In the genomic region with DNA sequence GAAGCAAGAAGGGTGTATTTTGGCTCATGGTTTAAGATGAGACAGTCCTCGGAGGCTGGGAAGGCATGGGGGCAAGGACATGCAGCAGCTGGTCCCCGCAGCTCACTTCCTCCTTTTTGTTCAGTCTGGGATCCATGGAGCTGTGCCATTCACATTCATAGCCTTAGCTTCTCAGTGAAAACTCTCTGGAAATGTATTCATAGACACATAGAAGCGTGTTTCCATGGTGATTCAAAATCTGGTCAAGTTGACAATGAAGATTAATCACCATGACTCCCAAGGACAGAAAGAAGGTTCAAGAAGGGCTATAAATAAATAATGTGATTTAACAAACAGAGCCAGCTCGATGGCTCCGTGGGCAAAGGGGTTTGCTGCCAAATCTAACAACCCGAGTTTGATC, we compare ENCODE assay signal across 27 mouse cellular contexts. TPM values are rescaled to one million over a fixed set of nuclear protein-coding genes. Genes with fewer than 3 reads are reported as not detected.
DNase-seq lines count a peak whose midpoint lies in the region; ATAC-seq and TF ChIP-seq lines count a peak whose summit lies in the region.
"Had no signal": no experiment of that assay in that cellular context is flagged by ENCODE, and none has a peak within 500 bp of the region (broad histone marks: within the 10 kb centered on the region; RNA-seq: fewer than 3 reads in every experiment).

No protein-coding gene starts in this region.

- TF ChIP-seq CTCF in brain, embryonic 14.5 days (IDR thresholded peaks at IDR 0.05; ENCODE audit: borderline replicate concordance, extremely low read depth, insufficient read depth, insufficient read length) = no peak

- peaks cover 13% of the 10 kb centered on the region for H3K4me1 ChIP-seq in forebrain, embryonic 14.5 days (ENCODE audit: control insufficient read depth, insufficient read depth, low read length)
- H3K4me1 ChIP-seq in forebrain, embryonic 13.5 days = peaks cover 16% of the 10 kb centered on the region
- peaks cover 14% of the 10 kb centered on the region for H3K4me1 ChIP-seq in midbrain, embryonic 11.5 days (ENCODE audit: control insufficient read depth, insufficient read depth, low read length)
- peaks cover 16% of the 10 kb centered on the region for H3K4me1 ChIP-seq in midbrain, embryonic 16.5 days (ENCODE audit: control insufficient read depth, insufficient read depth, low read length)

- H3K27me3 ChIP-seq in forebrain, embryonic 14.5 days (replicated peaks; ENCODE audit: control insufficient read depth, insufficient read depth, low read length) = 0 out of 2 replicates have a peak, but pooled peaks cover 4% of the 10 kb centered on the region
- H3K27me3 ChIP-seq in forebrain, embryonic 13.5 days = peaks cover 9% of the 10 kb centered on the region; the same call in 1 of the 2 replicates
- peaks cover 9% of the 10 kb centered on the region; the same call in 1 of the 2 replicates for H3K27me3 ChIP-seq in midbrain, embryonic 11.5 days (ENCODE audit: control insufficient read depth, insufficient read depth, low read length)
- no peaks in the 10 kb centered on the region for H3K27me3 ChIP-seq in midbrain, embryonic 16.5 days (ENCODE audit: control insufficient read depth, insufficient read depth, low read depth, low read length)

- no peak overlapping the region for H3K4me2 ChIP-seq in forebrain, embryonic 14.5 days (ENCODE audit: low read length)
- no peak overlapping the region for H3K4me2 ChIP-seq in forebrain, embryonic 13.5 days
- no peak overlapping the region for H3K4me2 ChIP-seq in midbrain, embryonic 11.5 days
- no peak overlapping the region for H3K4me2 ChIP-seq in midbrain, embryonic 16.5 days (ENCODE audit: low read length)
- H3K4me2 ChIP-seq: embryonic facial prominence, embryonic 15.5 days; hindbrain, embryonic 13.5 days; intestine, embryonic 15.5 days had no signal

- no peak overlapping the region for H3K9ac ChIP-seq in forebrain, embryonic 14.5 days (ENCODE audit: low read length)
- no peak overlapping the region for H3K9ac ChIP-seq in forebrain, embryonic 13.5 days
- H3K9ac ChIP-seq in midbrain, embryonic 11.5 days (ENCODE audit: low read length) = no peak overlapping the region
- H3K9ac ChIP-seq in midbrain, embryonic 16.5 days (ENCODE audit: low read depth, low read length) = no peak overlapping the region
- H3K9ac ChIP-seq: embryonic facial prominence, embryonic 15.5 days; hindbrain, embryonic 13.5 days; intestine, embryonic 15.5 days had no signal

- no peaks in the 10 kb centered on the region for H3K9me3 ChIP-seq in forebrain, embryonic 14.5 days (replicated peaks; ENCODE audit: control insufficient read depth, low read length)
- H3K9me3 ChIP-seq in forebrain, embryonic 13.5 days (replicated peaks) = no peaks in the 10 kb centered on the region
- no peaks in the 10 kb centered on the region for H3K9me3 ChIP-seq in midbrain, embryonic 11.5 days (ENCODE audit: control insufficient read depth, low read length)
- H3K9me3 ChIP-seq in midbrain, embryonic 16.5 days (replicated peaks; ENCODE audit: control insufficient read depth, low read length, poor library complexity, severe bottlenecking) = no peaks in the 10 kb centered on the region
- H3K9me3 ChIP-seq: embryonic facial prominence, embryonic 15.5 days; forebrain, embryonic 10.5 days; heart, embryonic 10.5 days; hindbrain, embryonic 13.5 days; intestine, embryonic 15.5 days had no signal

- ATAC-seq in forebrain, embryonic 14.5 days = no peak
- no peak for ATAC-seq in forebrain, embryonic 13.5 days
- ATAC-seq in midbrain, embryonic 11.5 days (ENCODE audit: low FRiP score) = peak; percentile 16; the same call in 1 of the 2 replicates
- no peak for ATAC-seq in midbrain, embryonic 16.5 days
- ATAC-seq: CD4-positive, CD25-positive, alpha-beta regulatory T cell, adult 4 months; intestine, embryonic 15.5 days had no signal

- TF ChIP-seq POLR2A in brain, embryonic 14.5 days (IDR thresholded peaks at IDR 0.05; ENCODE audit: borderline replicate concordance, extremely low read depth, insufficient read depth, insufficient read length, poor library complexity, severe bottlenecking) = no peak

- H3K27ac ChIP-seq in forebrain, embryonic 14.5 days (ENCODE audit: low read depth, low read length) = no peak overlapping the region
- no peak overlapping the region for H3K27ac ChIP-seq in forebrain, embryonic 13.5 days
- H3K27ac ChIP-seq in midbrain, embryonic 11.5 days (ENCODE audit: low read depth, low read length) = no peak overlapping the region
- no peak overlapping the region for H3K27ac ChIP-seq in midbrain, embryonic 16.5 days (ENCODE audit: low read length)
- H3K27ac ChIP-seq: embryonic facial prominence, embryonic 15.5 days; forebrain, embryonic 10.5 days; heart, embryonic 10.5 days; hindbrain, embryonic 13.5 days; intestine, embryonic 15.5 days had no signal

- no peak overlapping the region for H3K4me3 ChIP-seq in forebrain, embryonic 14.5 days (ENCODE audit: low read depth, low read length)
- no peak overlapping the region for H3K4me3 ChIP-seq in forebrain, embryonic 13.5 days
- no peak overlapping the region for H3K4me3 ChIP-seq in midbrain, embryonic 11.5 days (ENCODE audit: low read depth, low read length)
- no peak overlapping the region for H3K4me3 ChIP-seq in midbrain, embryonic 16.5 days (ENCODE audit: low read depth, low read length)
- H3K4me3 ChIP-seq: embryonic facial prominence, embryonic 15.5 days; erythroblast, embryonic 14.5 days; forebrain, embryonic 10.5 days; heart, embryonic 10.5 days; hindbrain, embryonic 13.5 days; intestine, embryonic 15.5 days had no signal

- H3K36me3 ChIP-seq in forebrain, embryonic 14.5 days (ENCODE audit: control insufficient read depth, insufficient read depth, low read length) = no peaks in the 10 kb centered on the region
- H3K36me3 ChIP-seq in forebrain, embryonic 13.5 days (ENCODE audit: poor library complexity, severe bottlenecking) = no peaks in the 10 kb centered on the region
- no peaks in the 10 kb centered on the region for H3K36me3 ChIP-seq in midbrain, embryonic 11.5 days (ENCODE audit: control insufficient read depth, insufficient read depth, low read length)
- H3K36me3 ChIP-seq in midbrain, embryonic 16.5 days (ENCODE audit: control insufficient read depth, insufficient read depth, low read length) = no peaks in the 10 kb centered on the region
- H3K36me3 ChIP-seq: embryonic facial prominence, embryonic 15.5 days; forebrain, embryonic 10.5 days; heart, embryonic 10.5 days; hindbrain, embryonic 13.5 days; intestine, embryonic 15.5 days had no signal

- peak; percentile 23 for DNase-seq in forebrain, embryonic 14.5 days (ENCODE audit: low spot score)
- DNase-seq in midbrain, embryonic 11.5 days (ENCODE audit: low spot score, missing footprints) = peak; percentile 91
- peak; percentile 46 for DNase-seq in ES-CJ7 (ENCODE audit: low read depth, low spot score)
- peak; percentile 59 for DNase-seq in brain, embryonic 14.5 days (ENCODE audit: low read depth)
- DNase-seq in natural killer cell, adult 2 months (ENCODE audit: low spot score in 2 of 2) = no peak
- DNase-seq: adrenal gland, adult 2 months; adrenal gland, postnatal 25 days; B cell, adult 2 months; cerebellum, adult 11 months; cerebellum, adult 8-10 months; cerebellum, postnatal 14 days; embryo, embryonic 11 days; gastrocnemius, postnatal 10 days; heart, adult 18-20 months; heart, postnatal 10 days; heart, postnatal 4 days had no signal

- WGBS in forebrain, embryonic 14.5 days = 68% methylated on average over 6 of the region's 6 CpGs
- 60% methylated on average over 6 of the region's 6 CpGs for WGBS in forebrain, embryonic 13.5 days
- WGBS in midbrain, embryonic 11.5 days = 47% methylated on average over 6 of the region's 6 CpGs
- WGBS in midbrain, embryonic 16.5 days = 31% methylated on average over 6 of the region's 6 CpGs

RNA-seq across cellular contexts. Expression of gene Kiss1, which starts 12.3 kb away (rescaled TPM):
- polyA plus RNA-seq in forebrain, embryonic 14.5 days (2014; fragmentation: Nextera tagmentation; extraction: Ambion mirVana) = not detected in 2 replicates
- polyA plus RNA-seq in forebrain, embryonic 13.5 days (2015; fragmentation: Nextera tagmentation; extraction: Ambion mirVana) = not detected in 2 replicates
- not detected in 2 replicates for polyA plus RNA-seq in midbrain, embryonic 11.5 days (2014; fragmentation: Nextera tagmentation; extraction: Ambion mirVana)
- not detected in 2 replicates for polyA plus RNA-seq in midbrain, embryonic 16.5 days (2015; fragmentation: Nextera tagmentation; extraction: Ambion mirVana)
- not detected in 2 replicates for polyA plus RNA-seq in brain, embryonic 14.5 days (2012; rRNA removed)
- polyA plus RNA-seq: adrenal gland, adult 2 months; CD4-positive, CD25-positive, alpha-beta regulatory T cell, adult 4 months; embryonic facial prominence, embryonic 11.5 days; erythroblast, embryonic 14.5 days; forebrain, embryonic 10.5 days; heart, embryonic 10.5 days; heart, embryonic 14.5 days; intestine, embryonic 15.5 days had no signal

RNA-seq across cellular contexts. Expression of gene Ren1, which starts 16.4 kb away (rescaled TPM):
- polyA plus RNA-seq in forebrain, embryonic 14.5 days (2014; fragmentation: Nextera tagmentation; extraction: Ambion mirVana) = 0.22 TPM in 1 of 2 replicates, not detected in the other
- not detected in 2 replicates for polyA plus RNA-seq in forebrain, embryonic 13.5 days (2015; fragmentation: Nextera tagmentation; extraction: Ambion mirVana)
- not detected in 2 replicates for polyA plus RNA-seq in midbrain, embryonic 11.5 days (2014; fragmentation: Nextera tagmentation; extraction: Ambion mirVana)
- polyA plus RNA-seq in midbrain, embryonic 16.5 days (2015; fragmentation: Nextera tagmentation; extraction: Ambion mirVana) = 0.35 TPM in 1 of 2 replicates, not detected in the other
- polyA plus RNA-seq in brain, embryonic 14.5 days (2012; rRNA removed) = 1.7 and 4.5 TPM in 2 replicates
- polyA plus RNA-seq: CD4-positive, CD25-positive, alpha-beta regulatory T cell, adult 4 months; embryonic facial prominence, embryonic 11.5 days; erythroblast, embryonic 14.5 days; forebrain, embryonic 10.5 days; heart, embryonic 14.5 days had no signal

RNA-seq across cellular contexts. Expression of gene Golt1a, which starts 24.3 kb away (rescaled TPM):
- polyA plus RNA-seq in forebrain, embryonic 14.5 days (2014; fragmentation: Nextera tagmentation; extraction: Ambion mirVana) = not detected in 2 replicates
- not detected in 2 replicates for polyA plus RNA-seq in forebrain, embryonic 13.5 days (2015; fragmentation: Nextera tagmentation; extraction: Ambion mirVana)
- polyA plus RNA-seq in midbrain, embryonic 11.5 days (2014; fragmentation: Nextera tagmentation; extraction: Ambion mirVana) = not detected in 2 replicates
- polyA plus RNA-seq in midbrain, embryonic 16.5 days (2015; fragmentation: Nextera tagmentation; extraction: Ambion mirVana) = not detected in 2 replicates
- polyA plus RNA-seq in brain, embryonic 14.5 days (2012; rRNA removed) = 0.04 TPM in 1 of 2 replicates, not detected in the other
- polyA plus RNA-seq: adrenal gland, adult 2 months; CD4-positive, CD25-positive, alpha-beta regulatory T cell, adult 4 months; embryonic facial prominence, embryonic 11.5 days; erythroblast, embryonic 14.5 days; forebrain, embryonic 10.5 days; heart, embryonic 14.5 days; hindbrain, embryonic 13.5 days had no signal

RNA-seq across cellular contexts. Expression of gene Etnk2, which starts 29.4 kb away (rescaled TPM):
- polyA plus RNA-seq in forebrain, embryonic 14.5 days (2014; fragmentation: Nextera tagmentation; extraction: Ambion mirVana) = 4.2 and 5.0 TPM in 2 replicates
- 2.9 TPM in 2 replicates for polyA plus RNA-seq in forebrain, embryonic 13.5 days (2015; fragmentation: Nextera tagmentation; extraction: Ambion mirVana)
- 2.1 and 2.5 TPM in 2 replicates for polyA plus RNA-seq in midbrain, embryonic 11.5 days (2014; fragmentation: Nextera tagmentation; extraction: Ambion mirVana)
- 24.6 and 26.5 TPM in 2 replicates for polyA plus RNA-seq in midbrain, embryonic 16.5 days (2015; fragmentation: Nextera tagmentation; extraction: Ambion mirVana)
- polyA plus RNA-seq in brain, embryonic 14.5 days (2012; rRNA removed) = 9.6 and 12.1 TPM in 2 replicates
- polyA plus RNA-seq: CD4-positive, CD25-positive, alpha-beta regulatory T cell, adult 4 months; erythroblast, embryonic 14.5 days had no signal

Comparison
In these comparisons a context has a peak if more than half of its experiments do, and no peak if none do; other contexts are left out.
1. DNase-seq: peak in forebrain, embryonic 14.5 days (single experiment), midbrain, embryonic 11.5 days (single experiment), ES-CJ7 (single experiment) and brain, embryonic 14.5 days (single experiment); none in natural killer cell, adult 2 months (0 of 2).